Mouse (Mus musculus): Measurements from ENCODE around the gene Gsto1.
"Not testable (repeated sequence)": the region's sequence is repeated elsewhere in the genome, so short reads cannot be mapped to it uniquely, and the experiment has no call there.

The Gsto1 gene

DNA sequence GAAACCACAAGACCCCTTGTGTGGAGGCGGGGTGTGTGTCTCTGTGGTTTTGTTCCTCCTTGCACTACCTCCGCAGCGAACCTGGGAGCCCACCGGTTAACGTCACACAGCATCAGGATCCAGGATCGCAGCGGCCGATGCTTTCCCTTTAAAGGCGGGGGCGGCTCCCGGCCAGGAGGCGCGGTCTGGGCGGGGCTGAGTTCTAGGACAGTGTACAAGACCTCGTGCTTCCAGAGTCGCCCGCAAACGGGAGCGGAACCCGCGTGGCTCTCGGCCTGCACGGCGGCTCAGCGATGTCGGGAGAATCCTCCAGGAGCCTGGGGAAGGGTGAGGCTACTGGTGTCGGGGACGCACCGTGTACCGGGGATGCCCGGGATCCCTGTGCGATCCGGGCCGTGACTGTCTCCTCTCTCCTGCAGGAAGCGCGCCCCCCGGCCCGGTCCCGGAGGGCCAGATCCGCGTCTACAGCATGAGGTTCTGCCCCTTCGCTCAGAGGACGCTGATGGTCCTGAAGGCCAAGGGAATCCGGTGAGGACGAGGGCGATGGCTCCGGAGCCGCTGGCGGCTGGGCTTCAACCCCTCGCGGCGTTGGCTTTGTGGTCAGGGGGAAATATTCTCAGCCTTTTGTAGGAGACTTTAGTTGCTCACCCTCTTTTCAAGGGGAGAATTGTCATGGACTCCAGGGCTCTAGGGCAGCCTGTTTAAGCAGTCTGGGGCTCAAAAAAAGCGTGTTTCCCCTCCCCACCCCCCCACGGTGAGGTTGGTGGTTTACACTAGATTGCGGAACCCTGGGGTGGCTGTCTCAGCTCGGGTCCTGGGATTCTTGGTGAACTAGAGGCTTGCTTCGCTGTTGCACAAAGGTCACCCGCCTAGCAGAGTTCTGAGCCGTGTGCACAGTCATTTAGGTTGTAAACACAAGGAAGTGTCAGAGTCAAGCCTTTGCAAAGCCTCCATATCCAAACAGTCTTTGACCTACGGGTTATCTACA lies at the start of gene Gsto1:
Gene Gsto1 (plus strand): TSS at position 175 of the 988 bp plus-strand sequence.
- DNase-seq: peak; percentile 58 to 63

DNA sequence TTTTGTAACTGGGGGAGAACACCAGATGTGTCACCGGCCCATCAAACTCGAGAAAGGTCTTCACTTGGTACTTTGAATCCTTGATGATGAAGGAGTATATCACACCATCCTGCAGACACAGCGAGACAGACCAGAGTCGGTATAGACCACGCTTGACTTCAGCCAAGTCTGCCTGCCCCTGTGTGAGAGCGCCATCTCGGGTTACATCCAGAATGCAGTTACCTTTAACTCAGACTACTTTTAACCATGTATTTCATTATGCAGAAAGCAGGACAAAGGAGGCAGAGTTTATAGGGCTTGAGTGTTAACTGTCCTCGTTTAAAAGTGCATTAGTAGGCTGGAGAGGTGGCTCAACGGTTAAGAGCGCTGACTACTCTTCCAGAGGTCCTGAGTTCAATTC lies 42.7 kb upstream of the Gsto1 start:
- DNase-seq: no peak

- DNase-seq: no peak
These were observed 40.0 kb upstream of the Gsto1 start for GRCm38 (mm10) chr19:47814721-47815120.

GRCm38 (mm10) chr19:47817692-47818091 lies 37.1 kb upstream of the Gsto1 start:
- no peak for DNase-seq

DNA sequence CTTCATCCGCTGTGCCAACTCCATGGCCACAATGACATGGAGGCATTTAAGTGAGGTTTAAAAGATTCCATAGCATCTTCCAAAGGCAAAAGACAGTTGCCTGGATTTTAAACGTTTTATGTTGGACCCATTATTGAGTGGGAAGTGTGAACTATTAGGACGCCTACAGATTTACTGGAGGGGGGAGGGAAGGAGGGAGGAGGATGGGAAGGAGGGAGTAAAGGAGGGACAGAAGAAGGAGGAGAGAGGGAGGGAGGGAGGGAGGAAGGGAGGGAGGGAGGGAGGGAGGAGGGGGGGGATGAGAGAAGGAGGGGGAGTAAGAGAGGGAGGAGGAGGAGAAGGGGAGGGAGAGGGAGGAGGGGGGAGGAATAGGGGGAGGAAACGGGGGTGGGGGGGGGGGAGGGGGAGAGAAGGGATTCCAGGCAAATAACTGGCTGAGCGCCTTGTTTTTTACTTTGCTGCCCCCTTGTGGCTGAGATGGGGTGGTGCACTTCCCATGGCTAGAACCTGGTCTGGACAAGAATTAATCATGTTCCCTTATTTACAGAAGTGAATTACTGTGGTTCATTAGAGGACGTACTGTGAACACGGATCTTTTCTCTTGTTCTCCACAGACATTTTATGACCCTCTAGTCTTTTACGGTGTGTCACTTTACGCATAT lies 33.8 kb upstream of the Gsto1 start:
- peak; percentile 52 to 54 for DNase-seq

DNA sequence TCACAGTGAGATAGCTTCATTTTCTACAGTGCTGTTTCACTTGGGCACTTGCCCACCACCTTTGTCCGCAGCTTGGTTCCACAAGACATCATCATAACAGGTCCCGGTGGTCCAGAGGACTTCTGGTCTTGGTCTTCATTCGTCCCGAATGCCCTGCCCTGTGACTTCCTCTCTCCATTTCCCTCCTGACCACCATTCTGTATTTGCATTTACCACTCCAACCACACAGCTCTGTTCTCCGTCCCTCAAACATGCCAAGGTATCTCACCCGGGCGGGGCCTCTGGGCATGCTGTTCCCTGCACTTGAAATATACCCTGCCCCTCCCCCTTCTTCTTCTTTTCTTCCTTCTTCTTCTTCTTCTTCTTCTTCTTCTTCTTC lies 33.3 kb upstream of the Gsto1 start:
- no peak for DNase-seq

DNA sequence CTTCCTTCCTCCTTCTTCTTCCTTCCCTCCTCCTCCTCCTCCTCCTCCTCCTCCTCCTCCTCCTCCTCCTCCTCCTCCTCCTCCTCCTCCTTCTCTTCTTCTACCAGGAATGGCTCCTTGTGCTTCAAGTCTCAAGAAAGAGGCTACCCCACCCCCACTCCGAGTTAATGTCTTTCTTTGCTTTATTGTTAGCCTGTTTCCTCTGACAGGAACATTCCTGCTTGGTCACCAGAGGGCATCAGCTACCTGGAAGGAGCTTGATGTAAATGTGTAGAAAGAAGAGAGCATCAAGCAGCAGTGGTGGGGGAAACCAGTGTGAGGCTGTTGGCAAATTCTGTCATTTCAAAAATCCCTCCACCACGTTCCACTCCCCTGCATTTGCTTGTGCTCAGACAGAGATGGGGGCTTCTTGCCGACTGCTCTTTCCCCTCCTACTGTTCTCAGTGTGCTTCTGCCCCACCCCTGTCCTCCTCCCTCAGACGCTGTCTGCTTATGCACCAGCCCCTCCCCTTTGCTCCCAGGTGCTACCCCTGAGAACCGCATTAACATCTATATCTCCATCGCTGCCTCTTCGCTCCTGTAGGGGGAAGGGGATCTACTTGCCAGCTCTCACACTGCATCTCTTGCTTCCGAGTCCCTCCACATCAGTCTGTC lies 32.5 kb upstream of the Gsto1 start:
- peak in 1 of 2 experiments; percentile 13 for DNase-seq

GRCm38 (mm10) chr19:47824026-47824425 lies 30.7 kb upstream of the Gsto1 start:
- DNase-seq: no peak

- DNase-seq: no peak
These were observed 24.8 kb upstream of the Gsto1 start for GRCm38 (mm10) chr19:47829913-47830450.

- no peak for DNase-seq
These were observed 23.7 kb upstream of the Gsto1 start for GRCm38 (mm10) chr19:47831111-47831510.

- no peak for DNase-seq
These were observed 22.5 kb upstream of the Gsto1 start for GRCm38 (mm10) chr19:47832316-47832715.

GRCm38 (mm10) chr19:47834614-47835013 lies 20.2 kb upstream of the Gsto1 start:
- no peak for DNase-seq

- DNase-seq: no peak
These were observed 19.0 kb upstream of the Gsto1 start for GRCm38 (mm10) chr19:47835776-47836175.

GRCm38 (mm10) chr19:47836701-47837526 lies 17.9 kb upstream of the Gsto1 start:
- DNase-seq: peak; percentile 64 to 65

- DNase-seq: no peak
These were observed 17.3 kb upstream of the Gsto1 start for GRCm38 (mm10) chr19:47837527-47837901.

DNA sequence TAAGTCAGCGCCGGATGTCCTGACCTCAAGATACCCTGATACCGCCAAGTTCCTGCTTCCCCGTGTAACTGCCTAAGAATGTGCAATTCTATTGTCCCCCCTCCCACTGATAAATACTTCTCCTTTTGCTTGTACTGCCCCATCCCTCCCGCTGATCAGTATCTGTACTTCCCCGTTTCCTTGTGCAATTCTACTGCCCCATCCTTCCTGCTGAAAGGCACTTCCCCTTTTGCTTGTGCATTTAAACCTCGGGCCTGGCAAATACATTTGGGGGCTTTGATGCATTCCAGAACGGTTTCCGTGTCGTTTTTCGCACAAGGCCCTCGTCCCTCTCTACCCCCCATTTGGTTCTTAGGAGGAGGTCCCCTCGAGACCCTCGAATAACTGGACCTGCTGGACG lies 13.5 kb upstream of the Gsto1 start:
- not testable (repeated sequence) for DNase-seq

GRCm38 (mm10) chr19:47849735-47850134 lies 5.0 kb upstream of the Gsto1 start:
- no peak for DNase-seq

GRCm38 (mm10) chr19:47852131-47852530 lies 2.6 kb upstream of the Gsto1 start:
- DNase-seq: not testable (repeated sequence)

GRCm38 (mm10) chr19:47853053-47853452 lies 1.7 kb upstream of the Gsto1 start:
- no peak for DNase-seq

DNA sequence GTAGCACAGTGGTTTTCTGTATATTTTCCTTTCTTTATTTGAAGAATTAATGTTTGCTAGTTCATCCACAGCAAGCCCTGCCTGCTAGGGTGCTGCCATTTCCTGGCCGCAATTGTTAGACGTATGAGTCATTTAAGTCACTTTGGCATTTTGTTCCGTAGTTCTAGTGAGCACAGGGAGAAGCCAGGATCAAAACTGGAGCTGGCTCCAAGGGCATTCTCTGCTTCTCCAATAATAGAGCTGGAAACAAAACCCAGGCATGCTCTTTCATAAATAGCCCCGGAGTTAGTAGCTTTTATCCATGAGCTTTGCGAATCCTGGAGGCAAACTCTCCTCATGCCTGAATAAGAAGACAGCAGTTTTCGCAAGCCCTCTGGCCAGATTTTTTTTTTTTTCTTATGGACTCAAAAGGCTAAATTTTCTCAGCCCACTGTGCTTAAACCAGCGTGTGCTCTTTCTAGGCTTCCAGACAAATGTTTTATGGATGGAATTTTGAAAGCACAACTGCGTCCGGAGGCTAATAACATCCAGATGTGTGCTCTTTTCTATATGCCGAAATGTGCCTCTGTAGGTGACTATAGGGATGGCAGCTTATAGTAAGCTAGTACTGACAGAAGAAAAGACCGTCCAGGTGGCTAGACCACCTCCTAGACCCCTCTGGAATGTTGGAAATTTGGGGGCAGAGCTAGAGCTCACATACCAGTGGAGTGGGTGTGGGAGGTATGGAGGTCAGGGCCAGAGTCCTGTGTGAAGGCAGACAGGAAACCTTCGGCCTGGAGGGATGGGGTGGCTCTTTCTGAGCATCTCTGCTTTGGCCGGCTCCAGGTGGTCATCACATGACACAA lies 597 bp upstream of the Gsto1 start:
- DNase-seq: no peak
